Mouse (Mus musculus) embryonic facial prominence, embryonic 10.5 days (tissue): ENCODE measurements at regions not wholly inside any gene's neighbourhood (a gene's known extent, or its start where the extent isn't known, plus 50 kb on each side); places are given as distances from the start of the nearest gene placed in this dataset.
"Not testable (repeated sequence)": the region's sequence is repeated elsewhere in the genome, so short reads cannot be mapped to it uniquely, and the experiment has no call there.

ENCODE experiments used
- DNase-seq: peaks from one replicate; pipeline ENCODE4 v3.0.0-alpha.2; 2017; ENCODE audit warnings: low spot score
- H3K27ac ChIP-seq: fragments of 300-500 bp; sonication (generic); replicated peaks from 2 replicates; pipeline ENCODE4 v1.5.1; 2016; ENCODE audit warnings: mild to moderate bottlenecking
- H3K27me3 ChIP-seq: fragments of 300-500 bp; sonication (generic); replicated peaks from 2 replicates; pipeline ENCODE4 v1.6.1; 2016; ENCODE audit warnings: low read depth, mild to moderate bottlenecking; ENCODE audit not compliant: poor library complexity, severe bottlenecking
- H3K36me3 ChIP-seq: fragments of 300-500 bp; sonication (generic); replicated peaks from 2 replicates; pipeline ENCODE4 v1.6.1; 2016; ENCODE audit warnings: mild to moderate bottlenecking, moderate library complexity
- H3K4me1 ChIP-seq: fragments of 300-500 bp; sonication (generic); 2 replicates; pipeline ENCODE4 v1.6.1; 2016
- H3K4me3 ChIP-seq: fragments of 300-500 bp; sonication (generic); 2 replicates; pipeline ENCODE4 v1.5.1; 2016; ENCODE audit warnings: mild to moderate bottlenecking, moderate library complexity
- H3K9me3 ChIP-seq: fragments of 300-500 bp; sonication (generic); 2 replicates; pipeline ENCODE4 v1.6.1; 2016; ENCODE audit warnings: mild to moderate bottlenecking
- WGBS: fragments of 180-500 bp; shearing (Covaris S2); methylation state at CpG from one replicate; pipeline ENCODE4 v1.1.7; 2016; 5-methylcytosine and 5-hydroxymethylcytosine counted together

DNA sequence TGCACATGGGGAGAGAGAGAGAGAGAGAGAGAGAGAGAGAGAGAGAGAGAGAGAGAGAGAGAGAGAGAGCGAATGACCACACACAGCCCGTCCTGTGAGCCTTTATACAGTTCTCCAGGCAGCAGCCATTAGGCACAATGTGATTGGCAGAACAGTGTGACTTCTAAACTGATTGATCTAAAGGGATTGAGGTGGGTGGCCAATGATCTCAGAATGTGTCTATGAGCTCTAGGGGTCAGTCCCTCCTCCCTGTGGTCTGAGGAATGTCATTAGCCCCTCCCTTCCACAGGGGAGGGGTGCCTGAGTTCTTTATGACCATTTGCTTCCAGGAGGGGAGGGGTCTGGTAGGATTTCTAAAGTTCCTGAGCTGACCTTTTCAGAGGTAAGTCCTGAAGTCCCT is 62.1 kb downstream of the Duxbl3 start:
- H3K9me3 ChIP-seq, H3K4me1 ChIP-seq, H3K27me3 ChIP-seq, H3K4me3 ChIP-seq, H3K27ac ChIP-seq, DNase-seq, H3K36me3 ChIP-seq: not testable (repeated sequence)
- WGBS = 64% methylated on average over 2 of the region's 2 CpGs

- H3K27ac ChIP-seq = no peak overlapping the region
- no peak overlapping the region for H3K4me3 ChIP-seq
- H3K36me3 ChIP-seq = no peaks in the 10 kb centered on the region
- no peak for DNase-seq
- WGBS = 90% methylated on average over 3 of the region's 3 CpGs
- H3K9me3 ChIP-seq = no peaks in the 10 kb centered on the region
- no peaks in the 10 kb centered on the region for H3K27me3 ChIP-seq
- H3K4me1 ChIP-seq = no peaks in the 10 kb centered on the region
Measured at GRCm38 (mm10) chr14:26320736-26321135, 63.0 kb downstream of the Duxbl3 start.

DNA sequence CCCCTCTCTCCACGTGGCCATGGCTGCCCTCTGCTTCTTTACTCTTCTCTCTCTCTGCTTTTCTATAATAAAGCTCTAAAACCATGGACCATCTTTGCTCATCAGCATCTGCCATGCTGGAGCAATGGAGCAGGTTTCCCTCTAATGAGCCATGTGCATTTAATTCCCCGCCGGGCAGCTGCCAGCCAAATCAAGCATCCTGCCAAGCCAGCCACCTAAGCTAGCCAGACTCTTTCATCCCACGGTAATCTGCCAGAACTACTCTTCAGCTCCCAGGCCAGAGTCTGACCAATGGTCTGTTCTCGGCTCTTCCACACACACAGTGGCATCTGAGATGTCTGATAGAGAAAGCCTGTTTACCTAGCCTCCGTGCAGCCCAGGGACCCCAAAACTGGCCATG is 70.8 kb downstream of the Duxbl3 start:
- no peak overlapping the region for H3K27ac ChIP-seq
- WGBS = 79% methylated on average over 6 of the region's 6 CpGs
- DNase-seq = no peak
- H3K9me3 ChIP-seq = no peaks in the 10 kb centered on the region
- no peaks in the 10 kb centered on the region for H3K27me3 ChIP-seq
- no peaks in the 10 kb centered on the region for H3K36me3 ChIP-seq
- no peaks in the 10 kb centered on the region for H3K4me1 ChIP-seq
- H3K4me3 ChIP-seq = no peak overlapping the region

GRCm38 (mm10) chr14:26341111-26341510 is 83.3 kb downstream of the Duxbl3 start:
- no peaks in the 10 kb centered on the region for H3K27me3 ChIP-seq
- 92% methylated on average over 5 of the region's 5 CpGs for WGBS

GRCm38 (mm10) chr14:26345227-26345626 is 87.5 kb downstream of the Duxbl3 start:
- no peaks in the 10 kb centered on the region for H3K27me3 ChIP-seq
- DNase-seq = no peak
- no peak overlapping the region for H3K4me3 ChIP-seq
- no peaks in the 10 kb centered on the region for H3K4me1 ChIP-seq
- no peak overlapping the region for H3K27ac ChIP-seq
- WGBS = 71% methylated on average over 1 of the region's 1 CpGs
- no peaks in the 10 kb centered on the region for H3K9me3 ChIP-seq
- H3K36me3 ChIP-seq = no peaks in the 10 kb centered on the region

More at GRCm38 (mm10) chr14:26341111-26341510, 83.3 kb downstream of the Duxbl3 start:
- no peak for DNase-seq
- H3K36me3 ChIP-seq = no peaks in the 10 kb centered on the region
- H3K4me1 ChIP-seq = no peaks in the 10 kb centered on the region
- H3K27ac ChIP-seq = no peak overlapping the region
- H3K4me3 ChIP-seq = no peak overlapping the region
- H3K9me3 ChIP-seq = no peaks in the 10 kb centered on the region

DNA sequence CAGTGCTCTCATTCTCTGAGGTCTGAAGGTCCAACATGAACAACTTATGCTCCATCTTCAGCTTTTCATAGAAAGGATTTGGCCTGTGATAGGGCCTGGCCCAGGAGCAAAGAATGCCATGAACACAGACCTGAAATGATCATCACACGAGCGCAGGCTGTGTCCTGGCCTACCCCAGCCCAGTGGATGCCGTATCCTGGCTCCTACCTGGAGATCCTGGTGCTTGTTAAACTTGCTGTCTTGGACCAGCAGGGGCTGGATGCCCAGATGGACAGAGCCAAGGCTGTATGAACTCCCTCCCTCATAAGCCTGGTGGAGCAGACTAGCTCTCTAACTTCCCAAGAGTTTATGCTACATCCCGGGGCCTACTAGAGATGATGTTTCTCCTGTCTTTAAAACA is 89.5 kb downstream of the Duxbl3 start:
- Histone ChIP-seq H3K9me3 (no peaks in the 10 kb centered on the region), H3K36me3 (no peaks in the 10 kb centered on the region), H3K27ac (no peak overlapping the region), H3K4me1 (no peaks in the 10 kb centered on the region), H3K4me3 (no peak overlapping the region), H3K27me3 (no peaks in the 10 kb centered on the region)
- WGBS = 91% methylated on average over 4 of the region's 4 CpGs
- no peak for DNase-seq

DNA sequence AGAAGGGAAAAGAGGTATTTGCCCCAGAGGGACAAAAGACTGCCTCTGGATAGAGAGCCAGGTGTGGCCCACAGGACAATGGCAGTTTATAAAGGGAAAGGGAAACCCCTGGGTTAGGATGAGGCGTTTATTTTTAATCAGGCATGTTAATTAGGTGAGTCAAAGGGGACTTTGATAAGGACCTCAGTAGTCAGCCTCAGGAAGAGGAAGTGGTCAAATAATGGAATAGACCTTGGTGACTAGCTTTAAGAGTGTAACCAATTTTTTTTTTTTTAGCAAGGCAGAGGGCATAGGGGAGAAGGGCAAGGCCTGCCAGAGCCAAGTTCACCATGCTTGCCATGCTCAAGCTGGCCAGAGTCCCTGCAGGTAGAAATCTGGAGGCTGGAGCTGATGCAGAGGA is 95.2 kb downstream of the Duxbl3 start:
- Histone ChIP-seq H3K4me1 (peaks cover 10% of the 10 kb centered on the region), H3K27me3 (no peaks in the 10 kb centered on the region), H3K4me3 (no peak overlapping the region), H3K27ac (no peak overlapping the region), H3K9me3 (no peaks in the 10 kb centered on the region), H3K36me3 (no peaks in the 10 kb centered on the region)
- no peak for DNase-seq
- WGBS = 47% methylated on average over 1 of the region's 1 CpGs

DNA sequence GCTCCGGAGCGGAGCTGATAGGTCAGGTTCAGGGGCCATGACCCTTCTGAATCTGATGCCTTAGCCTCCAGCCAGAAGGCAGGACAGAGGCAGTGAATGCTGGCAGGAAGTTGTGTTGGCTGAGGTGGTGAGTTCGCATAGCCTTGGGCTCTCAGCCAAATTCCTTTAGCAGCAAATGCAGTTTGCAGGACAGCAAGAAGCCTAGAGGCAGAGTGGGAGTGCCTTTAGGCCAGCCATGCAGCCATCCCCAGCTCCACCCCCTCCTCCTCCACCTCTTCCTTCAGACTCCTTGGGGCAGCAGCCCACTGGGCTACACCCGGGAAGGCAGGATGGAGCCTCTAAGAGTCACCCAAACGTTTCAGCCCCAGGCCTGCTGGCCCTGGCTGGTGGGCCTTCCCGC is 99.5 kb downstream of the Duxbl3 start:
- peak; percentile 30 for DNase-seq
- Histone ChIP-seq H3K4me1 (peaks cover 23% of the 10 kb centered on the region), H3K27ac (peak overlapping the region; percentile 59), H3K27me3 (no peaks in the 10 kb centered on the region), H3K9me3 (no peaks in the 10 kb centered on the region), H3K4me3 (no peak overlapping the region), H3K36me3 (no peaks in the 10 kb centered on the region)
- 35% methylated on average over 6 of the region's 6 CpGs for WGBS

- Histone ChIP-seq H3K27me3 (no peaks in the 10 kb centered on the region), H3K4me1 (peaks cover 23% of the 10 kb centered on the region), H3K4me3 (no peak overlapping the region), H3K27ac (0 out of 2 replicates have a peak overlapping the region, but pooled peaks have one; percentile 59), H3K9me3 (no peaks in the 10 kb centered on the region), H3K36me3 (no peaks in the 10 kb centered on the region)
- no peak for DNase-seq
- 84% methylated on average over 8 of the region's 8 CpGs for WGBS
Measured at GRCm38 (mm10) chr14:26357996-26358395, 100.2 kb downstream of the Duxbl3 start.

DNA sequence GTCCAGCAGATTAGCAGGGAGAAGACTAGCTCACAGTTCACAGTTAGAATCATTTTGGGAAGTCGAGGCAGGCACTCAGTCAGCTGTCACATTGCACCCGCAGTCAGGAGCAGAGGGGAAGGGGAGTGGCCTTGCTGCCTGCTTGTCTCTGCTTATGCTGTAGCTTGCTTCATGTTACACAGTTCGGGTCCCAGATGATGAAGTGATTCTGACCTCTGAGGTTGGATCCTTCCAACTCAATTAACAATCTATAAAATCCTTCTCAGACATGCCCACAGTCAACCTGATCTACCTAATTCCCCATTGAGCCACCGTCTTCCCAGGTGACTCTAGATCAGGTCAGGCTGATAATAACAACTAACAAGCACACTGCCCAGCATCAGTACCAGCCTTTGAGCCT is 102.3 kb downstream of the Duxbl3 start:
- Histone ChIP-seq H3K27me3 (no peaks in the 10 kb centered on the region), H3K9me3 (no peaks in the 10 kb centered on the region), H3K4me1 (peaks cover 23% of the 10 kb centered on the region), H3K36me3 (no peaks in the 10 kb centered on the region), H3K27ac (no peak overlapping the region), H3K4me3 (no peak overlapping the region)
- no peak for DNase-seq
- 69% methylated on average over 4 of the region's 4 CpGs for WGBS

GRCm38 (mm10) chr14:26361206-26361605 is 103.4 kb downstream of the Duxbl3 start:
- no peaks in the 10 kb centered on the region for H3K9me3 ChIP-seq
- H3K27ac ChIP-seq = no peak overlapping the region
- no peaks in the 10 kb centered on the region for H3K27me3 ChIP-seq
- H3K4me1 ChIP-seq = peaks cover 23% of the 10 kb centered on the region
- no peaks in the 10 kb centered on the region for H3K36me3 ChIP-seq
- WGBS = 95% methylated on average over 3 of the region's 3 CpGs
- DNase-seq = no peak
- no peak overlapping the region for H3K4me3 ChIP-seq
